Mouse (Mus musculus): ENCODE data around the gene Gigyf2.

Gigyf2 gene

DNA sequence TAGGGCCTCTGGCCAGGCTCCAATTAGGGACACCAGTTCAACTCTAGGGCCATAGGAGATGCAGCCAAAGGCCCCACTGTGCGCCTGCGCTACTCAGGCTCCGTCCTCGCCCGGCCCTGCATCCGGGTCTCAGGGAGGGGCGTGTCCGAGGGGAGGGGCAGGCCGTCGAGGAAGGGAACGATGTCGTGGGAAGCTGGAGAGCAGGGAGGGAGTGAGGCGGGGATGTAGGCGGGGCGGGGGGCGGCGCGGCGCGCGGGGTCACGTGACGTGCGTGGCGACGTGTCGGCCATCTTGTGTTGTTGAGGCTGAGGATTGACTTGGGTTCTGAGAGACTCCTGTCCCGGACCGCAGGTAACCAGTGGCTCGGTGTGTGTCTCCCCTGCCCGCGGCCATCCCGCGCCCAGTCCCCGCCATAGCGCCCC lies at the start of gene Gigyf2:
Gene Gigyf2 (plus strand): TSS at position 257 of the 422 bp plus-strand sequence.
- peak; percentile 93 for DNase-seq (ENCODE audit: low read depth, low spot score)

DNA sequence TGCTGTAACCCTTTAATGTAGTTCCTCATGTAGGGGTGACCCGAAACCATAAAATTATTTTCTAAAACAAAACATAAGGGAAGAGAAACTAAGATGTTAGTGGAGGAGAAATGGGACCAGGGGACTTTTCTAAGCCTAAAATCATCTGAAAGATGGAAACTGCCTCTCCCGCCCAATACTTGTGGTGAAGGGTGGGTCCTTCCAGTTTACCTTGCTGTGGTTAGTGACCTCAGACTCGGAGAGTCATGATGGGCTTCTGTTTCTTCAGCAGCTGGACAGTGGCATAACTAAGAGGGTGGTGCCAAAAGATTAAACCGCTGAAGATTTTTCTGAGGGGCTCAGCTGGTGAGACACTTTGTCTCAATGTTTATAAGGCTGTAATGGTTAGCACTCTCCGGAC lies 46.5 kb upstream of the Gigyf2 start:
- DNase-seq (ENCODE audit: low read depth, low spot score): no peak

GRCm38 (mm10) chr1:87281599-87282412 lies 45.0 kb upstream of the Gigyf2 start:
- DNase-seq (ENCODE audit: low read depth, low spot score): no peak

DNA sequence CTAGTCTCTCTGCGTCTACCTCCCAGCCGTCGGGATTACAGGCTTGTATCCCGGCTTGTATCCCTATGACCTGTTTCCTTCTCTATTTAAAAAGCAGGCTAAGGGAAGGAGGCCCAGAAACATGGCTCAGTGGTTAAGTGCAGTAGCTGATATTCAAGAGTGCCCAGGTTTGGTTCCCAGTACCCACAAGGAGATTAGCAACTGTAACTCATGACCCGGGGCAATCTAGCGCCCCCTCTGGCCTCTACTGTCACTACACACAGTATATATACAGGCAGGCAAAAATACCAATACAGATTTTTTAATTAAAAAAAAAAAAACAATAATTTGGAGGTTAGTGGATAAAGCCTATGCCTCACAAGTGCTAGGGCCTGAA lies 44.4 kb upstream of the Gigyf2 start:
- DNase-seq (ENCODE audit: low read depth, low spot score): no peak

DNA sequence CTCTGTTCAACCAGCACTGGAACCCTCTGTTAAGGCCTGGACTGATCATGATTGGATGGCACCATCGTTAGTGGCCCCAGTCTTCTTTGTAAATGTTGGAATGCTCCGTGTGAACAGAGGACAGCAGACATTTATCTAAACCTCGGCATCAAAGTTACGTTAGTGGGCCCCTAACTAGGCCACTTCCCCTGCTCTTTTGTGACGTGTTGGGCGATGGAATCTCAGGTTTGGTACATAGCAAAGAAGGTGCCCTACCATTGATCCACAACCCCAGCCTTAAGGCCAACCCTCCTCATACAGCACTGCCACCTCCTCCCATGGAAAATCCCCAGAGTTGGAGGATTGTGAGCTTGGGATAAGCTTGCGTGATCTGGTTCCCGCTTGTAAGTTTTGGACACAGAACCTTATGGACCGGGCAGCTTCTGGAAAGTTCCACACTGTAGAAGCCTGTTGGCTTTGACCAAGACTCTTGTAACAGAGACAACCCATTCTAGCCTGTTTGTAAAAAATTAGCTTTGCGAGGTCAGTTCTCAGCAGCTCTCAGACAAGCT lies 43.3 kb upstream of the Gigyf2 start:
- no peak for DNase-seq (ENCODE audit: low read depth, low spot score)

DNA sequence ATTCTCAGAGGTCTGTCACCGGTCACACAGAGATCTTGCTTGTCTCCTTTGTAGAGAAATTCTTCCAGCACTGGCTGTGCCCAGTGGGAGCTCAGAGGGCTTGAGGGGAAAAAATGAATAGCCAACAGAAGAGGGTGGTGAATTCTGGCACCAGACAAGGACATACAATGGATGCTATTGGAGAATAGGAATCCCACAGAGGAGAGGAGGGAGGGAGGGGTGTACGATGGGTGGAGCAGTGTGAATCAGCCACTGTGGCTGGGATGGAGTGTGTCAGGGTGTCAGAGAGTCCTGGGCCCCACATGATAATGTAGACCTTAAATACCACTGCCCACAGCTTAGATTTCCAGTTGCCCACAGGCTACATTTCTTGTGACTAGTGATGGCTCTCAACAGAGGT lies 39.7 kb upstream of the Gigyf2 start:
- no peak for DNase-seq (ENCODE audit: low read depth, low spot score)

- no peak for DNase-seq (ENCODE audit: low read depth, low spot score)
Observed at GRCm38 (mm10) chr1:87291416-87291815, 35.4 kb upstream of the Gigyf2 start.

GRCm38 (mm10) chr1:87292420-87293190 lies 34.2 kb upstream of the Gigyf2 start:
- peak; percentile 16 for DNase-seq (ENCODE audit: low read depth, low spot score)

GRCm38 (mm10) chr1:87294063-87294710 lies 32.6 kb upstream of the Gigyf2 start:
- no peak for DNase-seq (ENCODE audit: low read depth, low spot score)

DNA sequence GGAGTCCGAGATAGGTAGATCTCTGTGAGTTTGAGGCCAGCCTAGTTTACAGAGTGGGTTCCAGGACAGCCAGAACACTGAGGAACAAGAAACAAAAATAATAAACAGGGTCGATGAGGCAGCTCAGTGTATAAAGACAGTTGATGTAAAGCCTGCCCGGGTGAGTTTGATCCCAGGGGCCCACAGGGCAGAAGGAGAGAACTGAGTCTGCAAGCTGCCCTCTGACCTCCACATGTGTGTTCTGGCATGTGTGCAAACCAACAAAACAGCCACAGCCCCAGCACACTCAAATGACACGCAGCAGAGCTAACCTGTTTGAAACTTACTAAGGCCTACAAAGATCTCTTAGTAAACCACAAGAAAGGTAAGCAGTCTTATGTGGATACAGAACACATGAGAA lies 31.8 kb upstream of the Gigyf2 start:
- DNase-seq (ENCODE audit: low read depth, low spot score): no peak

DNA sequence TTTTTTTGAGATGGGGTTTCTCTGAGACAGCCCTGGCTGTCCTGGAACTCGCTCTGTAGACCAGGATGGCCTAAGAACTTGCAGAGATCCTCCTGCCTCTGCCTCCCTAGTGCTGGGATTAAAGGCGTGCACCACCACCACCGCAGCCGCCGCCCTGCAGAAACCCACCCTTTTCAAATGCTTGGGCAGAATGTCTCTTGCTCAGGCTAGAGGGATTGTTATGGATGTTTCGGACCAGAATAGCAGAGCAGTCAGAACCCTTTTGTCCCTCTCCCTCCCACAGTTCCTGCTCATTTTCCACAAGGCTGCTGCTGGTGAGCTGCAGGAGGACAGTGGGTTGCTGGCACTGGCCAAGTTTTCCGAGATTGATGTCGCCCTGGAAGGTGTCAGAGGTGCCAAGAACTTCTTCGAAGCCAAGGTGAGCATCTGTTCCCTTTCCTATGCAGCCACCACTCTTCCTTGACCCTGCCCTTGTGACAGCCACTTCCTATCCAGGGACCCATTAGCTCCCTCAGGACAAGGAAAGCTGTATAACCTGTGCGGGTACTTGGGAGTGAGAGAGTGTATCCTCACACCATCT lies 29.4 kb upstream of the Gigyf2 start:
- DNase-seq (ENCODE audit: low read depth, low spot score): no peak

DNA sequence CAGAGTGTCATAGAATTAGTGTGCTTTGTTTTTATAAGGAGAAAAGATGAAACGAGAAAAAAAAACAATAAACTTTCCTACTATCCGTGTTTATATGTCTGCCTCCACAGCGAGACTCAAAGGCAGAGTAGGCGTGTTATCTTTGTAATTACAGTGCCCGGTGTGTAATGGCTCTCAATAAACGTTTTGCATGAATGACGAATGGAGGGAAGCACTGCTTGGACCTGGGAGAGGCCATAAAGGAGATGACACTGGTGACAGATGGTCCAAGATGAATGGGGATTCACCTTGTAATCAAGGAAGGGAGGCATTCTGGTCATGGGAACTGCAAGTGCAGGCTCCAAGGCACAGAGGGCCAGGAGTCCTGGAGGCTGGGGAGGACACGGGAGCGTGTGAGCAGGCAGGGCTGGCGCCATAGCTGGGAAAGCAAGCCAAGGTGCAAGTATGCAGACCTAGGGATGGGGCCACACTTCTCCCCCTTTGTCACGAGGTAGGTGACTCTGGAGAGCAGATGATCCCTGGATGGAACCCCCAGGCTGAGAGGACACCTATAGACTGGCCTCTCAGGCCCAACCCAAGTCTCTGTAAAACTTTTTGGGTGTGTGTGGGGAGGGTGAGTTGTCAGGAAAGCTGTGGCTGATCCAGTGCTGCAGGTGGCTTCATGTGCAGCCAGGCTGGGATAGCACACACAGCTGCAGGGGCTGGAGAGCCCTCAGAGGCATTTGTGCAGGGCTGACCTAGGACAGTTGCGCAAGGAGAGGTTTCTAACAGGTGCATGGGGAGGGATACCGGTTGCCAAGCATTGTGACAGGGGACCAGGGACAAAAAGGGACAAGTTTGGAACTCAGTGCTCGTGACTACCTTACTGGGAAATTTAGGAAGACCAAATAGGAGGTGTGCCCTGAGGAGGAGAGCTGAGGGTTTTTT lies 26.2 kb upstream of the Gigyf2 start:
- DNase-seq (ENCODE audit: low read depth, low spot score): no peak

- no peak for DNase-seq (ENCODE audit: low read depth, low spot score)
Observed at GRCm38 (mm10) chr1:87301971-87302370, 24.8 kb upstream of the Gigyf2 start.

- no peak for DNase-seq (ENCODE audit: low read depth, low spot score)
Observed at GRCm38 (mm10) chr1:87308952-87309351, 17.8 kb upstream of the Gigyf2 start.

- DNase-seq (ENCODE audit: low read depth, low spot score): no peak
Observed at GRCm38 (mm10) chr1:87309621-87310020, 17.2 kb upstream of the Gigyf2 start.

GRCm38 (mm10) chr1:87312681-87313080 lies 14.1 kb upstream of the Gigyf2 start:
- DNase-seq (ENCODE audit: low read depth, low spot score): no peak

DNA sequence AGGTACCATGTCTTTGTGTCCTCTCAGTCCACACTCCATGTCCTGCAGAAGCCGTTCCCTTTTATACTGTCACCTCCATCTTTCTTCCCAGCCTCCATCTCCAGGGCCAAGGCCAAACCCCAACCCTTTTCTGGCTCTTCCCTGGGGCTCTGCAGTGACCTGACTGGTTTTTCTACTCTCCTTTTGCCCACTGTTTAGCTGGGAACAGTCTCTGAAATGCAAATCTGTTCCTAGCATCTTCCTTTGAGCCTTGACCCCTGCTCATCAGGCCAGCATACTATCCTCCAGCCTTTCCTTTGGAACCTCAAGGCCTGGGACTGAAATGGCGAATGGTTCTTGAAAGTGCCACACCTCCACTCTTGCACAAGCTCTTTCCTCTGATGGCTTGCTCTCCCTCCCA lies 13.7 kb upstream of the Gigyf2 start:
- no peak for DNase-seq (ENCODE audit: low read depth, low spot score)

DNA sequence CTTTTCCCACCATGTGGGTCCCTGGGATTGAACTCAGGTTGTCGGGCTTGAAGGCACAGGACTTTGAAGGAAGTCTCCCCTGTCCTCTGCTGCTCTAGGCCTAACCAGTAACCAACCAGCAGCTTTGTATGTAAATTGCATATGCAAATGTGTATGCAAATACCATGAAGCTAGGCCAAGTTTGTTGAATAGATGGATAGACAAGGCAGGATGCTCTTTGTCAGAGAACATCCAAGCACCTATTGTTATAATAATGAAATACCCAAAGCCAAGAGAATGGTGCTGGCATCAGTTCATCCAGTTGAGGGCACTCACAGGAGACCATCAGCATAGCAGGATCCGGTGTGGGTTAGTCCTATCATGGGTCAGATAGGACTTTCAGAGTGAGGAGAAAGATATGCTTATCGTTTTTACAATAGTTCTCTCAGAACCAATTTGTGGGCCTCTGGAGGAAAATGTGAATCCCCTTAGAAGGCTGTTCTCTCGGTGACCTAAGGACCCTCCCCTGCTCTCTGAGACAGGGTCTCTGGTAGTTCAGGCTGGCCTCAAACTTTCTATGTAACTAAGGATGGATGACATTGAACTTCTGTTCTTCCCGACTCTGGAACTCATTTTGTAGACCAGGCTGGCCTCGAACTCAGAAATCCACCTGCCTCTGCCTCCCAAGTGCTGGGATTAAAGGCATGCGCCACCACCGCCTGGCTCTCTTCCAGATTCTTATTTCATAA lies 12.8 kb upstream of the Gigyf2 start:
- no peak for DNase-seq (ENCODE audit: low read depth, low spot score)

DNA sequence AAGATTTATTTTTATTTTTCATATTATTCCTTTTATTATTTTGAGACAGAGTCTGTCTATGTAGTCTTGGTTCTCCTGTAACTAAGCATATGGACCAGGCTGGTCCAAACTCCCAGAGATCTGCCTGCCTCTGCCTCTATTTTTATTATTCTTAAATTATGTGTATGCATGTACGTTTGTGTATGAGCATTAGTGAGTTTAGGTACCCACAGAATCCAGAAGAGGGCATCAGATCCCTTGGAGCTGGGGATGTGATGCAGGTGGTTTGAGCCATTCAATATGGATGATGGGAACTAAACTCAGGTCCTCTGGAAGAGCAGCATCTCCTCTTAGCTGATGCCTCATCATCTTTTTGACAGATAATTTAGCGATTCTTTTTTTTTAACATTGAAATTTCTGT lies 11.4 kb upstream of the Gigyf2 start:
- no peak for DNase-seq (ENCODE audit: low read depth, low spot score)

GRCm38 (mm10) chr1:87315894-87316293 lies 10.9 kb upstream of the Gigyf2 start:
- no peak for DNase-seq (ENCODE audit: low read depth, low spot score)
